Mouse (Mus musculus): ENCODE measurements around the gene Smoc2.

- TF ChIP-seq CTCF (IDR thresholded peaks at IDR 0.05) (no peak), EP300 (IDR thresholded peaks at IDR 0.05; ENCODE audit: insufficient read depth, low read depth, low read length) (no peak)
Observed at GRCm38 (mm10) chr17:14273386-14273785, 5.9 kb upstream of the Smoc2 start.
